Mouse (Mus musculus) heart, embryonic 15.5 days (tissue): ENCODE measurements around the gene Rftn1. TPM values are rescaled to one million over a fixed set of nuclear protein-coding genes. Genes with fewer than 3 reads are reported as not detected.

Experiments used
- ATAC-seq: fragments of 200-750 bp; cut with Nextera tagmentation; replicated peaks from 2 replicates; pipeline ENCODE4 v1.8.0; 2017; ENCODE audit warnings: low read depth, moderate TSS enrichment; ENCODE audit not compliant: insufficient number of reproducible peaks, insufficient read depth, low FRiP score
- H3K27ac ChIP-seq: fragments of 300-500 bp; sonication (generic); 2 replicates; pipeline ENCODE4 v1.5.1; 2015; ENCODE audit warnings: mild to moderate bottlenecking, inconsistent platforms
- H3K27me3 ChIP-seq: fragments of 300-500 bp; sonication (generic); 2 replicates; pipeline ENCODE4 v1.6.1; 2015; ENCODE audit warnings: inconsistent platforms
- H3K36me3 ChIP-seq: fragments of 300-500 bp; sonication (generic); 2 replicates; pipeline ENCODE4 v1.6.1; 2015; ENCODE audit warnings: mild to moderate bottlenecking, inconsistent platforms
- H3K4me1 ChIP-seq: fragments of 300-500 bp; sonication (generic); replicated peaks from 2 replicates; pipeline ENCODE4 v1.6.1; 2015; ENCODE audit warnings: inconsistent platforms
- H3K4me2 ChIP-seq: fragments of 300-500 bp; sonication (generic); 2 replicates; pipeline ENCODE4 v1.6.1; 2015; ENCODE audit warnings: inconsistent platforms, mild to moderate bottlenecking, moderate library complexity
- H3K4me3 ChIP-seq: fragments of 300-500 bp; sonication (generic); 2 replicates; pipeline ENCODE4 v1.5.1; 2015; ENCODE audit warnings: mild to moderate bottlenecking, inconsistent platforms
- H3K9ac ChIP-seq: fragments of 300-500 bp; sonication (generic); 2 replicates; pipeline ENCODE4 v1.6.1; 2015; ENCODE audit warnings: mild to moderate bottlenecking, inconsistent platforms
- H3K9me3 ChIP-seq: fragments of 300-500 bp; sonication (generic); replicated peaks from 2 replicates; pipeline ENCODE4 v1.6.1; 2016; ENCODE audit warnings: inconsistent platforms
- WGBS: fragments of 180-500 bp; shearing (Covaris S2); methylation state at CpG from one replicate; pipeline ENCODE4 v1.1.7; 2015; ENCODE audit warnings: mixed read lengths; 5-methylcytosine and 5-hydroxymethylcytosine counted together
- polyA plus RNA-seq: library from polyadenylated mRNA; unstranded; fragments of >200 nt; fragmentation: Nextera tagmentation; extraction: Ambion mirVana; gene quantifications from 2 replicates; pipeline ENCODE4 v1.2.1, GENCODE M21; 2015

The Rftn1 gene
- polyA plus RNA-seq, 1 experiment from 2014 or later: 29.7 TPM

- Histone ChIP-seq H3K4me2 (no peak overlapping the region), H3K4me3 (no peak overlapping the region), H3K9ac (no peak overlapping the region), H3K9me3 (no peaks in the 10 kb centered on the region; the same call in 1 of the 2 replicates), H3K36me3 (no peaks in the 10 kb centered on the region), H3K27ac (no peak overlapping the region), H3K27me3 (no peaks in the 10 kb centered on the region), H3K4me1 (no peaks in the 10 kb centered on the region)
- 81% methylated on average over 1 of the region's 1 CpGs for WGBS
- no peak for ATAC-seq
Measured at GRCm38 (mm10) chr17:49972164-49972563, 218.3 kb downstream of the Rftn1 start.

GRCm38 (mm10) chr17:49971057-49971456 is 219.4 kb downstream of the Rftn1 start:
- H3K36me3 ChIP-seq: no peaks in the 10 kb centered on the region
- no peak overlapping the region for H3K9ac ChIP-seq
- no peak overlapping the region for H3K27ac ChIP-seq
- no peaks in the 10 kb centered on the region for H3K4me1 ChIP-seq
- ATAC-seq: no peak
- no peak overlapping the region for H3K4me3 ChIP-seq
- no peaks in the 10 kb centered on the region for H3K27me3 ChIP-seq
- H3K9me3 ChIP-seq: no peaks in the 10 kb centered on the region; the same call in 1 of the 2 replicates
- no peak overlapping the region for H3K4me2 ChIP-seq

DNA sequence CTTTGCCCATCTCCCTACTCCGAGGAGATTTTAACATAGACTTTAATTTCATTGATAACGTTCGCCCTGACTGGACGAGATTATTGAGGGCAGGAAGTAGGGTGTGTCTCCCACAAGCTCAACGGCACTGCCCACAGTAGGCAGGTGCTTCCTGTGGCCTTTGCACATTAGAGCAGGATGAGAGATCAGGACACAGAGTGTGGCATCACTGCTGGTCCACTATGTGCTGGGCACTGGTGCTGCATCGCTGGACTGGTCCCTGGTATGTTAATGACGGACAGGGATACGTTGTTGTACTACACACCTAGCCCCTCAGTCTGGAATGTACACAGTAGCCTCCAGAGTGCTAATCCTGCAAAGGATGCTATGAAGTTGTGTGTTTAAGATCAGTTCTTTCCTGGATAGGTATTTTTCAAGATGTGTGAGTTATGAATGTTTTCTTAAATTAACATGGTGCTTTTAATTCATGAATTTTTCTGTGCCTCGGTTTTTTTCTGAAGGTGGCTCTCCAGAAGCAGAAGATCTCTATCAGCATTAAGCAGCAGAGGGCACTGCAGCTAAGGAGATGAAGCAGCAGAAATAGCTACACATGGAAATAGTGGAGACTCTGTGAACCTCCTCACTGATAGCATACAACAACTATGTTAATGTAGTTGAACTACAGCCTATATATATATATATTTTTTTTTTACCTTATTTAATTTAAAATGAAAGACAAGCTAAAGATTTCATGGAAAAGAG is 221.8 kb downstream of the Rftn1 start:
- Histone ChIP-seq H3K9me3 (no peaks in the 10 kb centered on the region; the same call in 1 of the 2 replicates), H3K36me3 (no peaks in the 10 kb centered on the region), H3K4me3 (no peak overlapping the region), H3K27ac (no peak overlapping the region), H3K4me2 (no peak overlapping the region), H3K4me1 (no peaks in the 10 kb centered on the region), H3K27me3 (no peaks in the 10 kb centered on the region), H3K9ac (no peak overlapping the region)
- ATAC-seq: no peak
- WGBS: 55% methylated on average over 9 of the region's 9 CpGs

DNA sequence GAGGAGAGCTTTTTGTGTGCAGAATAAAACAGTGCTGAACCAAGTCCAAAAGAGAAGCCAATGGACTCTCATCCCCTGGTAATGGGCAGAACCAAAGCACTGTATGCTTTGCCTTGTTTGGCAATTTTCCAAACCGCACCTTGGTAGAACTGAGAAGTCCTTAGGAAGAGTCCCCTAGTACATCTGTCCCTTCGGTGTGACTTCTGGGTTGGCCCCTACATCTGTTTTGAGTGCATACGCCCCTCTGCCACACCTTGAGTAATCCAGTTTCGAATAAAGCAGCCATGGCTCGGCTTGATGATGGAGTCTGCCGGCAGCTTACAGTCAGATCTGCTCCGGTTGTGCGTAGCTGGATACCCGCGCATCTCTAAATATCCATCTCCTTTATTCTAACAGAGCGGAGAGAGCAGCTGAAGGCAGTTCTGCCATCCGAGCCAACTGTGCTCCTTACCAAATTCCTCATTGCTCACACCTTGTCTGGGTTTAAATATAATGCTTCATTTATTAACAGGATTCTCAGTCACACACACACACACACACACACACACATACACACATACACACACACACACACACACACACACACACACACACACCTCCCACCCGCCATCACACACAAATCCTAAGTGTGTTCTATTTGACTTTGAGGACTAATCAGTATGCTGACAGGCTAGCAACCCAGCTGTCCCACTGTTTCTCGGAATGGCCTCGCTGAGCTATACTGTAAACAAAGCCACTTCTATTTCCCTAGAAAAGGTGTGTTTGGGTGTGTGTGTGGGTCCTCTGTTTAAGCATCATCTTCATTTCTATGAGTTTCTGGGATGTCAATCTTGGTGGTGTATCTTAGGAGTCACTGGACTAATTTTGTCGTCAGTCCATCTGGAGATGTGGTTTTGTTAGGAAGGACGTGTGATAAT is 224.4 kb downstream of the Rftn1 start:
- Histone ChIP-seq H3K4me3 (no peak overlapping the region), H3K4me2 (no peak overlapping the region), H3K9me3 (no peaks in the 10 kb centered on the region; the same call in 1 of the 2 replicates), H3K36me3 (no peaks in the 10 kb centered on the region), H3K27ac (no peak overlapping the region), H3K4me1 (no peaks in the 10 kb centered on the region), H3K27me3 (no peaks in the 10 kb centered on the region), H3K9ac (no peak overlapping the region)
- 81% methylated on average over 17 of the region's 17 CpGs for WGBS
- no peak for ATAC-seq

DNA sequence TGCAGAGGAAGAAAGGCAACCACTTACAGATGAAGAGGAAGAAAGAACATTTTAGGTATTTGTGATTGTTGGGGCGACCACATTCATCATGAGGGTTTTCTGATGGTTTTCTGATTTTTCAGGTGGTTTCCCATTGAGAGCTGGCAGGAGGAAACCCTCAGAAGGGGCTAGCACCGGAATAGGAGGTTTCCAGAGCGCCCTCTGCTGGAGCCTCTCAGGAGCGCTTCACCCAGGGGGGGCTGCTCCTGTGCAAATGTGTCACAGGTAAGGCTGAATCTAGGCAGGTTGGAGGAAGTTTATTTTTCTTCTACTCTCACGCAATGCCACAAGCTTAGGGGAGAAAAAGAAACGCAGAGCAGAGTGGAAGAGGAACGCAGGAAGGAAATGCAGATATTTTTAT is 225.4 kb downstream of the Rftn1 start:
- Histone ChIP-seq H3K9me3 (no peaks in the 10 kb centered on the region), H3K9ac (no peak overlapping the region), H3K4me3 (no peak overlapping the region), H3K36me3 (no peaks in the 10 kb centered on the region), H3K4me1 (no peaks in the 10 kb centered on the region), H3K27me3 (no peaks in the 10 kb centered on the region), H3K4me2 (no peak overlapping the region), H3K27ac (no peak overlapping the region)
- ATAC-seq: no peak
- 71% methylated on average over 7 of the region's 7 CpGs for WGBS

DNA sequence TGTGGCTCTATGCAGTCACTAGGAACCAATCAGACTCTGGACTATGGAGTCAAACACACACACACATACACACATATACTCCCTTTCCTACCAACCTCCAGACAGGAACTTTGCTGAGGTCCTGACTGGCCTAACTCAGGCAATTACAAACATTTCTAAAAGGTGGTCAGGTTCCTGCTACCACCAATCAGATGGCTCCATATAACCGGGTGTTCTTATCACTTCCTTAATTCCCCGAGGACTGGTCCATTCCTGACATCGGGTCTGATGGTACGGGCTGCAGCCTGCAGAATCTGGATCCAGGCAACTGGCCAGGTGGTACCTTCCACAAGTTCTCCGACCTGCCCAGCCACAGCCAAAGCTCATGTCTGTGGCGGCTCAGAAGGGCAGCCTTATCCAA is 226.0 kb downstream of the Rftn1 start:
- Histone ChIP-seq H3K36me3 (no peaks in the 10 kb centered on the region), H3K9me3 (no peaks in the 10 kb centered on the region), H3K4me3 (no peak overlapping the region), H3K27ac (no peak overlapping the region), H3K9ac (no peak overlapping the region), H3K4me2 (no peak overlapping the region), H3K27me3 (no peaks in the 10 kb centered on the region), H3K4me1 (no peaks in the 10 kb centered on the region)
- ATAC-seq: no peak
- 85% methylated on average over 6 of the region's 6 CpGs for WGBS

DNA sequence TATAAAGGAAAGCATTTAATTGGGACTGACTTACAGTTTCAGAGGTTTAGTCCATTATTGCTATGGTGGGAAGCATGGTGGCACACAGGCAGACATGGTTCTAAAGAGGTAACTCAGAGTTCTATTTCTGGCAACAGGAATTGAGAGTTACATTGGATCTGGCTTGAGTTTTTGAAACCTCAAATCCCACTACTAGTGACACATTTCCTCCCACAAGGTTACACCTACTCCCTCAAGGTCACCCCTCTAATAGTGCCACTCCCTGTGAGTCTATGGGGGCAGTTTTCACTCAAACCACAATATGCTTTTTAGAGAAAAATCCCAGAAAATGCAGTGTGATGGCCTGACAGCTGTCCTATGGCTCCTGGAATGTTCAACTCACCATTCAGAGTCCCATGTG is 231.5 kb downstream of the Rftn1 start:
- no peak for ATAC-seq
- H3K27me3 ChIP-seq: no peaks in the 10 kb centered on the region

GRCm38 (mm10) chr17:49951856-49952607 is 238.4 kb downstream of the Rftn1 start:
- peak overlapping the region; percentile 76 for H3K27ac ChIP-seq
- WGBS: 37% methylated on average over 22 of the region's 22 CpGs
- ATAC-seq: peak; percentile 65; the same call in 1 of the 2 replicates
- H3K27me3 ChIP-seq: peaks cover 3% of the 10 kb centered on the region; the same call in 1 of the 2 replicates
- H3K4me2 ChIP-seq: peak overlapping the region; percentile 58
- peak overlapping the region; percentile 31; the same call in 1 of the 2 replicates for H3K9ac ChIP-seq
- no peaks in the 10 kb centered on the region for H3K9me3 ChIP-seq
- H3K4me3 ChIP-seq: peak overlapping the region; percentile 38
- peaks cover 11% of the 10 kb centered on the region for H3K4me1 ChIP-seq
- H3K36me3 ChIP-seq: no peaks in the 10 kb centered on the region

More for the DNA sequence above, 231.5 kb downstream of the Rftn1 start:
- Histone ChIP-seq H3K9me3 (no peaks in the 10 kb centered on the region), H3K4me3 (no peak overlapping the region), H3K9ac (no peak overlapping the region), H3K36me3 (no peaks in the 10 kb centered on the region), H3K27ac (no peak overlapping the region), H3K4me1 (no peaks in the 10 kb centered on the region), H3K4me2 (no peak overlapping the region)

- no peak for ATAC-seq
- 0 out of 2 replicates have a peak overlapping the region, but pooled peaks have one; percentile 31 for H3K9ac ChIP-seq
- peaks cover 3% of the 10 kb centered on the region; the same call in 1 of the 2 replicates for H3K27me3 ChIP-seq
- H3K4me1 ChIP-seq: peaks cover 11% of the 10 kb centered on the region
- no peaks in the 10 kb centered on the region for H3K9me3 ChIP-seq
- peak overlapping the region; percentile 76 for H3K27ac ChIP-seq
- H3K4me2 ChIP-seq: peak overlapping the region; percentile 58
- WGBS: 7% methylated on average over 7 of the region's 7 CpGs
- peak overlapping the region; percentile 38 for H3K4me3 ChIP-seq
- H3K36me3 ChIP-seq: no peaks in the 10 kb centered on the region
Measured at GRCm38 (mm10) chr17:49951491-49951855, 239.0 kb downstream of the Rftn1 start.

GRCm38 (mm10) chr17:49942674-49943073 is 247.8 kb downstream of the Rftn1 start:
- Histone ChIP-seq H3K27ac (no peak overlapping the region), H3K4me1 (no peaks in the 10 kb centered on the region), H3K4me3 (no peak overlapping the region), H3K27me3 (no peaks in the 10 kb centered on the region), H3K9me3 (no peaks in the 10 kb centered on the region), H3K9ac (no peak overlapping the region), H3K36me3 (no peaks in the 10 kb centered on the region), H3K4me2 (no peak overlapping the region)
- ATAC-seq: no peak
- 61% methylated on average over 6 of the region's 6 CpGs for WGBS
